Mouse (Mus musculus): Measurements from ENCODE around the gene Scamp5. TPM values are rescaled to one million over a fixed set of nuclear protein-coding genes. Genes with fewer than 3 reads are reported as not detected.
A peak's percentile ranks its signal among the peaks of the same experiment; 100 is the strongest.
"Not testable (repeated sequence)": the region's sequence is repeated elsewhere in the genome, so short reads cannot be mapped to it uniquely, and the experiment has no call there.

Gene Scamp5
- polyA plus RNA-seq, 1 experiment from 2014 or later = 3.5 TPM

DNA sequence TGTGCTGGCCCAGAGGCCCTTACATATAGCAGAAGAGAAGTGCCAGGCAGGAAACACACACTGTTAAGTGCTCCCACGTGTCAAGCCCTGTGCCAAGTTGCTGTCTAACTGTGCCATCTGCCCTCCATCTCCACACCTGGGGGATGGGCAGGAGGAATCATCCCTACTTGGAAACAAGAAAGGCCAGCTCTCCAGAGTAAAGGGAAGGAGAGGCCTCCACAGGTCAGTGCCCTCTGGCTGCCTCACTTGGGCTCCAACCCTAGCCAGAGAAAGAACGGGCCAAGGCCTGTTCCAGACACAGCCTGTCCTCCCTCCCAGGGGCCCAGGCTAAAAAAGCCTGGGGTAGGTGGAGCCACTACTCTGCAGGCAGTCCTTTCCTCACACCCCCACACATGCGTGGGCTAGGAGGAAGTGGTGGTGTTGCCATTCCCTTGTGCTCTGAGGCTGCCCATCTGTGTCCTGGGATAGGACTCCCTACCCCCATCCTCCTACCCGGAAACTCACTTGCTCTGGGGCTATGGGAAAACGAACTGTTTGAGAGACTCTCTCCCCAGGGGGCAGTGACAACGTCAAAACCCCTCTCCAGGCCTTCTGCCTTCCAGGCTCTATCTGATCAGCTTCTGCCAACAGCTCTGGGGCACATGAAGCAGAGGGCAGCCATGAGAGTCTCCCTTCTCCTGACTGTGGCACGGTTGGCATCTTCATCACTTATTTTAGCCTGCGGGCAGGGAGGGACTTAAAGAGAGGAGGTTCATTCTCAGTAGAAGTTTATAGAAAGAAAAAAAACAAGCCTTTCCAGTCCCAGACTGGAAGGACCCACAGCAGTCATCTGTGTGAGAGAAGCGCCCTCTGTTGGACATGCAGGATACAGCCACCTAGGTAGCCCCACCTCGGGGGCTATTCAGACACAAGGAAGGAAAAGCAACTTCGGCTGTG lies 34.5 kb downstream of the Scamp5 start:
- ATAC-seq = peak; percentile 89
- Histone ChIP-seq H3K4me2 (replicated peaks; ENCODE audit: low read depth, low read length) (no peak overlapping the region), H3K4me1 (ENCODE audit: insufficient read depth, low read depth, low read length) (no peaks in the 10 kb centered on the region; the same call in 1 of the 2 replicates), H3K36me3 (ENCODE audit: insufficient read depth, low read length) (no peaks in the 10 kb centered on the region), H3K9me3 (ENCODE audit: low read length) (no peaks in the 10 kb centered on the region), H3K4me3 (ENCODE audit: low read depth, low read length) (no peak overlapping the region), H3K27ac (ENCODE audit: low read length) (peak overlapping the region; percentile 61), H3K9ac (replicated peaks; ENCODE audit: low read depth) (no peak overlapping the region), H3K27me3 (replicated peaks; ENCODE audit: insufficient read depth, low read length) (no peaks in the 10 kb centered on the region)
- TF ChIP-seq CTCF (IDR thresholded peaks at IDR 0.05) (peak; percentile 94), EP300 (IDR thresholded peaks at IDR 0.05) (0 out of 2 replicates have a peak, but pooled peaks have one; percentile 15)
- 6% methylated on average over 11 of the region's 11 CpGs for WGBS
- peak; percentile 95 for DNase-seq (ENCODE audit: low spot score)

GRCm38 (mm10) chr9:57432480-57432879 lies 35.4 kb downstream of the Scamp5 start:
- H3K4me3 ChIP-seq (ENCODE audit: low read depth, low read length) = no peak overlapping the region
- ATAC-seq (no peak), DNase-seq (ENCODE audit: low spot score) (no peak)
- TF ChIP-seq CTCF (IDR thresholded peaks at IDR 0.05) (no peak), EP300 (IDR thresholded peaks at IDR 0.05) (no peak)
- peak overlapping the region; percentile 11; the same call in 1 of the 2 replicates for H3K27ac ChIP-seq (ENCODE audit: low read length)
- H3K4me1 ChIP-seq (ENCODE audit: insufficient read depth, low read depth, low read length) = no peaks in the 10 kb centered on the region; the same call in 1 of the 2 replicates
- no peak overlapping the region for H3K4me2 ChIP-seq (replicated peaks; ENCODE audit: low read depth, low read length)
- no peaks in the 10 kb centered on the region for H3K9me3 ChIP-seq (ENCODE audit: low read length)
- no peak overlapping the region for H3K9ac ChIP-seq (replicated peaks; ENCODE audit: low read depth)
- H3K27me3 ChIP-seq (replicated peaks; ENCODE audit: insufficient read depth, low read length) = no peaks in the 10 kb centered on the region
- 92% methylated on average over 3 of the region's 3 CpGs for WGBS
- no peaks in the 10 kb centered on the region for H3K36me3 ChIP-seq (ENCODE audit: insufficient read depth, low read length)

- no peak for ATAC-seq
- Histone ChIP-seq H3K27me3 (replicated peaks; ENCODE audit: insufficient read depth, low read length) (no peaks in the 10 kb centered on the region), H3K4me2 (replicated peaks; ENCODE audit: low read depth, low read length) (no peak overlapping the region), H3K9me3 (ENCODE audit: low read length) (no peaks in the 10 kb centered on the region), H3K27ac (ENCODE audit: low read length) (no peak overlapping the region), H3K4me1 (ENCODE audit: insufficient read depth, low read depth, low read length) (no peaks in the 10 kb centered on the region; the same call in 1 of the 2 replicates), H3K36me3 (ENCODE audit: insufficient read depth, low read length) (no peaks in the 10 kb centered on the region), H3K4me3 (ENCODE audit: low read depth, low read length) (no peak overlapping the region), H3K9ac (replicated peaks; ENCODE audit: low read depth) (no peak overlapping the region)
- 62% methylated on average over 9 of the region's 9 CpGs for WGBS
- DNase-seq (ENCODE audit: low spot score) = no peak
- TF ChIP-seq CTCF (IDR thresholded peaks at IDR 0.05) (no peak), EP300 (IDR thresholded peaks at IDR 0.05) (no peak)
Measured at GRCm38 (mm10) chr9:57431202-57431601, 36.7 kb downstream of the Scamp5 start.

- peak; percentile 58 for DNase-seq (ENCODE audit: low spot score)
Measured at GRCm38 (mm10) chr9:57428391-57428790, 39.5 kb downstream of the Scamp5 start.

DNA sequence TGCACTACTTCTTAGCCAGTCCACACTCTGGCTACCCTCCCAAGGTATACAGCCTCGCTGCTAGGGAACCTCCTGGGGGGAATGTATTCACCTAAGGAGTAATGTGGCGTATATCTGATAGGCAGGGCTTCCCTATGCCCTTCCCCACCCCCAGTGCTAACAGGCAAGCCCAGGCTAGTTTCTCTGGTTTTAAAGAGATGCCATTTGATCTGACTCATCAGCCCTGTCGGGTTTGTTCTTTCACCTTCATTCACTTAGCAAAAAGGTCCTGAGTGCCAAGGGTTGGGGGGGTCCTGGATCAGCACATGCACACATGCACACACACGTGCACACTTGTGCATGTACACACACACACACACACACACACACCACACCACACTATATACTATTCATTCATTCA lies 39.9 kb downstream of the Scamp5 start:
- no peaks in the 10 kb centered on the region; the same call in 1 of the 2 replicates for H3K4me1 ChIP-seq (ENCODE audit: insufficient read depth, low read depth, low read length)
- H3K27ac ChIP-seq (ENCODE audit: low read length) = no peak overlapping the region; the same call in 1 of the 2 replicates
- TF ChIP-seq EP300 (IDR thresholded peaks at IDR 0.05) (no peak), CTCF (IDR thresholded peaks at IDR 0.05) (no peak)
- WGBS = 46% methylated on average over 4 of the region's 4 CpGs
- no peaks in the 10 kb centered on the region for H3K36me3 ChIP-seq (ENCODE audit: insufficient read depth, low read length)
- no peak overlapping the region for H3K4me2 ChIP-seq (replicated peaks; ENCODE audit: low read depth, low read length)
- H3K9me3 ChIP-seq (ENCODE audit: low read length) = no peaks in the 10 kb centered on the region
- no peaks in the 10 kb centered on the region for H3K27me3 ChIP-seq (replicated peaks; ENCODE audit: insufficient read depth, low read length)
- ATAC-seq (peak; percentile 20; the same call in 1 of the 2 replicates), DNase-seq (ENCODE audit: low spot score) (peak; percentile 25)
- no peak overlapping the region for H3K4me3 ChIP-seq (ENCODE audit: low read depth, low read length)
- H3K9ac ChIP-seq (replicated peaks; ENCODE audit: low read depth) = no peak overlapping the region

More at GRCm38 (mm10) chr9:57428391-57428790, 39.5 kb downstream of the Scamp5 start:
- Histone ChIP-seq H3K27ac (ENCODE audit: low read length) (no peak overlapping the region), H3K4me2 (replicated peaks; ENCODE audit: low read depth, low read length) (no peak overlapping the region), H3K36me3 (ENCODE audit: insufficient read depth, low read length) (no peaks in the 10 kb centered on the region), H3K4me3 (ENCODE audit: low read depth, low read length) (no peak overlapping the region), H3K9me3 (ENCODE audit: low read length) (no peaks in the 10 kb centered on the region), H3K27me3 (replicated peaks; ENCODE audit: insufficient read depth, low read length) (no peaks in the 10 kb centered on the region), H3K4me1 (ENCODE audit: insufficient read depth, low read depth, low read length) (no peaks in the 10 kb centered on the region; the same call in 1 of the 2 replicates), H3K9ac (replicated peaks; ENCODE audit: low read depth) (no peak overlapping the region)
- ATAC-seq = no peak
- TF ChIP-seq CTCF (IDR thresholded peaks at IDR 0.05) = no peak
- no peak for TF ChIP-seq EP300 (IDR thresholded peaks at IDR 0.05)
- WGBS = 19% methylated on average over 4 of the region's 4 CpGs

DNA sequence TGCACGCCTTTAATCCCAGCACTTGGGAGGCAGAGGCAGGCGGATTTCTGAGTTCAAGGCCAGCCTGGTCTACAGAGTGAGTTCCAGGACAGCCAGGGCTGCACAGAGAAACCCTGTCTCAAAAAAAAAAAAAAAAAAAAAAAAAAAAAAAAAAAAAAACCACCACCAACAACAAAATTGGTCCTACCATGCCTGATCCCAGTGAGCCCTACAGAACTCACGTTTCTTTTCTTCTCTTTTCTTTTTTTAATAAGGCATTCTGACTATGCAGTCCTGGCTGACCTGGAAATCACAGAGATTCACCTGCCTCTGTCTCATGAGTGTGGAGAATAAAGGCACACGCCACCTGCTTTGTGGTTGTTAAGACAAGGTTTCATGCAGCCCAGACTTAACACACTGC lies 40.7 kb downstream of the Scamp5 start:
- not testable (repeated sequence) for H3K9me3 ChIP-seq (ENCODE audit: low read length)

More for the DNA sequence above, 40.7 kb downstream of the Scamp5 start:
- not testable (repeated sequence) for H3K4me2 ChIP-seq (replicated peaks; ENCODE audit: low read depth, low read length); H3K27ac ChIP-seq (ENCODE audit: low read length); H3K9ac ChIP-seq (replicated peaks; ENCODE audit: low read depth); ATAC-seq; H3K27me3 ChIP-seq (replicated peaks; ENCODE audit: insufficient read depth, low read length); DNase-seq (ENCODE audit: low spot score); H3K36me3 ChIP-seq (ENCODE audit: insufficient read depth, low read length); H3K4me1 ChIP-seq (ENCODE audit: insufficient read depth, low read depth, low read length); H3K4me3 ChIP-seq (ENCODE audit: low read depth, low read length)
- WGBS = 93% methylated on average over 4 of the region's 4 CpGs

Measured in lung, postnatal 0 days (tissue).